Mouse (Mus musculus) forebrain, embryonic 11.5 days (tissue): Measurements from ENCODE around the gene Gm45062. TPM values are rescaled to one million over a fixed set of nuclear protein-coding genes. Genes with fewer than 3 reads are reported as not detected.

Experiments used
- ATAC-seq: fragments of 200-750 bp; cut with Nextera tagmentation; replicated peaks from 2 replicates; pipeline ENCODE4 v1.8.0; 2017; ENCODE audit warnings: moderate TSS enrichment; ENCODE audit not compliant: low FRiP score
- DNase-seq: peaks from one replicate; pipeline ENCODE4 v3.0.0-alpha.2; 2017; ENCODE audit warnings: low spot score
- H3K27ac ChIP-seq: fragments of 300-500 bp; sonication (generic); 2 replicates; pipeline ENCODE4 v1.5.1; 2014; ENCODE audit warnings: low read depth, low read length
- H3K27me3 ChIP-seq: fragments of 300-500 bp; sonication (generic); 2 replicates; pipeline ENCODE4 v1.6.1; 2014; ENCODE audit warnings: mild to moderate bottlenecking, low read length, mixed read lengths; ENCODE audit not compliant: control insufficient read depth, insufficient read depth
- H3K36me3 ChIP-seq: fragments of 300-500 bp; sonication (generic); 2 replicates; pipeline ENCODE4 v1.6.1; 2014; ENCODE audit warnings: mild to moderate bottlenecking, low read length, moderate library complexity, mixed read lengths; ENCODE audit not compliant: control insufficient read depth, insufficient read depth
- H3K4me1 ChIP-seq: fragments of 300-500 bp; sonication (generic); replicated peaks from 2 replicates; pipeline ENCODE4 v1.6.1; 2014; ENCODE audit warnings: low read length, mixed read lengths; ENCODE audit not compliant: control insufficient read depth, insufficient read depth
- H3K4me2 ChIP-seq: fragments of 300-500 bp; sonication (generic); 2 replicates; pipeline ENCODE4 v1.6.1; 2014; ENCODE audit warnings: low read depth, mild to moderate bottlenecking, low read length, moderate library complexity, mixed read lengths; ENCODE audit not compliant: severe bottlenecking
- H3K4me3 ChIP-seq: fragments of 300-500 bp; sonication (generic); 2 replicates; pipeline ENCODE4 v1.5.1; 2014; ENCODE audit warnings: low read depth, low read length
- H3K9ac ChIP-seq: fragments of 300-500 bp; sonication (generic); 2 replicates; pipeline ENCODE4 v1.6.1; 2014; ENCODE audit warnings: low read length
- H3K9me3 ChIP-seq: fragments of 300-500 bp; sonication (generic); 2 replicates; pipeline ENCODE4 v1.6.1; 2016; ENCODE audit warnings: low read length, mixed read lengths; ENCODE audit not compliant: control insufficient read depth
- WGBS: fragments of 180-500 bp; shearing (Covaris S2); extraction: QIAGEN DNeasy Blood & Tissue Kit; methylation state at CpG from one replicate; pipeline ENCODE4 v1.1.7; 2014; 5-methylcytosine and 5-hydroxymethylcytosine counted together
- polyA plus RNA-seq: library from polyadenylated mRNA; unstranded; fragments of >200 nt; fragmentation: Nextera tagmentation; extraction: Ambion mirVana; gene quantifications from 2 replicates; pipeline ENCODE4 v1.2.1, GENCODE M21; 2014

Gene Gm45062
- polyA plus RNA-seq, 1 experiment from 2014 or later, result 19.1 TPM

DNA sequence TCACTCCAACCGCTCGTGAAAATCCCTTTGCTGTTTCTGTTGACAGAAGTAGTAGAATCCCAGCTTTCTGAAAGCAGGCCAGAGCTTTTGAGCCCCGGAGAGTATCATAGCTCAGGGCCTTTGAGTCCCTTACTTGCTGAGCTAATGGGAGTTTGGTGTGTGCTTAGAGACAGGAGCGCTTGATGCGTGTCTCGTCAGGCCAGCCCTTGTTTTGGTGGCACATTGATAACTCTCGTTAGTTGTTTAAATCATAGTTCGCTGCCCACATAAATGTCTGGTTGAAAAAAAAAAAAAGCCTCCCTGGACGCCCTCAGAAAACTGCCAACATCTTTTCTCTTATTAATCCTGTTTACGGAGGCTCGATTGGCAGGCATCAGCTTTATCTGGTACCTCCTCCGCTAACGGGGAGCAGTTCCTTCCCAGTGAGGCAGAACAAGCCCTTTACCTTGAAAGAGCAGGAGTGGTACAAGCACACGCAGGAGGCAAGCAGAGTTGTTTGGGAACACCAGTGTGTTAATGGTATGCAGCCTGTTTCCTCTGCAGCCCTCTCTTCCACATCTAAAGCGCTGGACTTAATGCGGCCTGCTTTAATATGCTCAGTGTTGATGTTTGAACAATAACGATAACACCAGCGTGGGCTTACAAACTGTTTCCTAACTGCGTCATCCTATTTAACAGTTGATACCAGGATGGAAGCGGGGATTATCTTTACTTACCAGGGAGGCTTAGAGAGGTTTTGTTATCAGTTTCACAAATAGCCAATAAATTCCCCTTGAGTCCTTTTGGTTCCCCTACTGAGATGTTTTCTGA, 228.0 kb downstream of the Gm45062 start:
- H3K9me3 ChIP-seq, result no peaks in the 10 kb centered on the region
- 0 out of 2 replicates have a peak, but pooled peaks cover 2% of the 10 kb centered on the region for H3K4me1 ChIP-seq
- no peaks in the 10 kb centered on the region for H3K27me3 ChIP-seq
- no peak overlapping the region for H3K4me3 ChIP-seq
- no peak overlapping the region for H3K4me2 ChIP-seq
- no peak overlapping the region for H3K27ac ChIP-seq
- no peak overlapping the region; the same call in 1 of the 2 replicates for H3K9ac ChIP-seq
- DNase-seq (no peak), ATAC-seq (no peak)
- H3K36me3 ChIP-seq, result no peaks in the 10 kb centered on the region
- 41% methylated on average over 20 of the region's 20 CpGs for whole genome bisulfite sequencing

DNA sequence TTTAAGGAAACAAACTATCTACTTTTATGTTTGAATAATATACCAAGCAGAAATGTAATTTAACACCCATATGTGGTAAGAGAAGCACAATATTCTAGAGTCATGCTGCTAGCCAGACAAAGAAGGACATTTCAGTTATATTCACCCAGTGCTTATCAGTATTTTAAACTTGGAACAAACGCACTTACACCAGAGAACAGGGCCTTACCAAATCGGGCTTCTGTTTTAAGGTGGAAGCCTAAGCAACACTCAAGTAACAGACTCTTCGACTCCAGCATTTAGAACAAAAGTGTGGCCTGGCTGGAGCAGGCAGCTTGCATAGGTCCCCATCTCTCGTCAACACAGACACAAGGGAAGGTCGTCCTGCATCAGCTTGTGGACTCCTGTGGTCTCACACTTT, 229.0 kb downstream of the Gm45062 start:
- Histone ChIP-seq H3K9ac (no peak overlapping the region), H3K27me3 (no peaks in the 10 kb centered on the region), H3K9me3 (no peaks in the 10 kb centered on the region), H3K36me3 (no peaks in the 10 kb centered on the region), H3K4me3 (no peak overlapping the region), H3K4me2 (no peak overlapping the region), H3K4me1 (0 out of 2 replicates have a peak, but pooled peaks cover 2% of the 10 kb centered on the region), H3K27ac (no peak overlapping the region)
- DNase-seq (no peak), ATAC-seq (no peak)
- WGBS, result 62% methylated on average over 5 of the region's 5 CpGs

DNA sequence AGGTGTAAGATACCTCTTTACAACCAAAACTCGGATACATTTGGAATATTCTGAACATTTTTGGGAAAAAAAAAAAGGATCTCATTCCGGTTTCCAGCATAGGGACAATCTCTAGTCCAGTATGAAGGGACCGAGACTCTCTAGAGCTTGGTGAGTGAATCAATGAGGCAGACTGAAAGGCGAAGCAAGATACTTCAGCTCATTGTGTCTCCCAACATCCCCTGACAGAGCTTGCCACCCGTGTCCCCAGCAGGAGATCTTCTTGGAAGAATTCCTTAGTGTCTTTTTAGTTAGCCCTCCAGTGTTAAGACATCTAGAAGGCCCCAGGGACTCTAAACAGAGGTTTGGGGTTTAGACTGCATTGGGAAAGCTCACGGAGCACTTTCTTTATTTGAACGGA, 230.0 kb downstream of the Gm45062 start:
- no peak for DNase-seq
- ATAC-seq, result no peak
- Histone ChIP-seq H3K9ac (no peak overlapping the region), H3K9me3 (no peaks in the 10 kb centered on the region), H3K27ac (no peak overlapping the region), H3K27me3 (no peaks in the 10 kb centered on the region), H3K4me2 (no peak overlapping the region), H3K36me3 (no peaks in the 10 kb centered on the region), H3K4me1 (0 out of 2 replicates have a peak, but pooled peaks cover 2% of the 10 kb centered on the region), H3K4me3 (no peak overlapping the region)
- WGBS, result 65% methylated on average over 7 of the region's 7 CpGs

DNA sequence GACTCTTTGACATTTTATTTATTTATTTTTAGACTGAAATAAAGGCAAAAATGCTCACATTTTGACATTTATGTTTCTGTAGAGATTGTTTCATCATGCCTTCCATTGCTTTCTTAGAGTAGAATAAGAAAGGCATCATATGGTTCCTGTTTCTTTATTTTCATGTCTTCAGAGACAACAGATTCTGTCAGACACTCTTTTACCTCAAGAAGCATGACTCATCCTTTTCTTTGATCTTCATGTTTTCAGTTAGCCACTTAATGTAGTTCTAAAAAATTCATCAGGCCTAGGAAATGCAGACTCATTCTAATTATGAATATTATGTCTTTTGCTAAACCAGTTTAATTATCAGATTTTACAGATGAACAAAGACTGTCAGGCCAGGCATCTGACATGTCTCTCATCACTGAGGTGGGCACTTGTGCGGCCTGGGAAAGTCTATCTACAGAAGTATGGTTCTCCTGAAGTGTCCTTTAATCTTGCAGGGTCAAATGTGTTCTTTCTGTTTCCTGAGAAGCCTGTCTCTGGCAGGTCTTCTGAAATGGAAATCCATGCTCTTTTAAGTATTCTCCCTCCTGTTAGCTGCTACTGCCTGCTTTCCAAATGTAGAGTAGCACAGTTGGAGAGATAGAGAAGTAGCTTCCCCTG, 230.8 kb downstream of the Gm45062 start:
- no peak for DNase-seq

DNA sequence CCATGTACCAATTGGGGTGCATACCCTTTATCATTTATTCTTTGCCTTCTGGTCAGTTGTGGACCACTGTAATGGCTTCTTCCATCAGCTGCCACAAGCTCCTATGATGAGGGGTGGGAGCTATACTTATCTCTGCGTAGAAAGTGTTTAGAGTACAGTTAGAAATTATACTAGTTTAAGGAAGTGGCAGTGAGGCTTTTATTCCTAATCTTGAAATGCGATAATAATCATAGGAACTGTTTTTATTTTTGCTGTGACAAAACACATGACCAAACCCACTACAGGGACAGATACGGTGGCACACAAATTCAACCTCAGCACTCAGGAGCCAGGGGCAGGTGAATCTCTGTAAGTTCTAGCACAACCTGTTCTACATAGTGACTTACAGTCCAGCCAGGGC, 233.0 kb downstream of the Gm45062 start:
- no peak overlapping the region for H3K4me3 ChIP-seq
- ATAC-seq (no peak), DNase-seq (no peak)
- H3K27ac ChIP-seq, result no peak overlapping the region
- H3K4me2 ChIP-seq, result no peak overlapping the region
- 94% methylated on average over 3 of the region's 3 CpGs for WGBS
- H3K27me3 ChIP-seq, result no peaks in the 10 kb centered on the region
- H3K36me3 ChIP-seq, result no peaks in the 10 kb centered on the region
- H3K4me1 ChIP-seq, result no peaks in the 10 kb centered on the region
- H3K9ac ChIP-seq, result no peak overlapping the region
- no peaks in the 10 kb centered on the region for H3K9me3 ChIP-seq

More for the DNA sequence above, 230.8 kb downstream of the Gm45062 start:
- H3K4me2 ChIP-seq, result no peak overlapping the region
- no peak overlapping the region for H3K4me3 ChIP-seq
- no peaks in the 10 kb centered on the region for H3K36me3 ChIP-seq
- H3K9me3 ChIP-seq, result no peaks in the 10 kb centered on the region
- no peaks in the 10 kb centered on the region for H3K27me3 ChIP-seq
- no peak overlapping the region for H3K9ac ChIP-seq
- 0 out of 2 replicates have a peak, but pooled peaks cover 2% of the 10 kb centered on the region for H3K4me1 ChIP-seq
- no peak overlapping the region for H3K27ac ChIP-seq
- no peak for ATAC-seq
- WGBS, result 94% methylated on average over 1 of the region's 1 CpGs

DNA sequence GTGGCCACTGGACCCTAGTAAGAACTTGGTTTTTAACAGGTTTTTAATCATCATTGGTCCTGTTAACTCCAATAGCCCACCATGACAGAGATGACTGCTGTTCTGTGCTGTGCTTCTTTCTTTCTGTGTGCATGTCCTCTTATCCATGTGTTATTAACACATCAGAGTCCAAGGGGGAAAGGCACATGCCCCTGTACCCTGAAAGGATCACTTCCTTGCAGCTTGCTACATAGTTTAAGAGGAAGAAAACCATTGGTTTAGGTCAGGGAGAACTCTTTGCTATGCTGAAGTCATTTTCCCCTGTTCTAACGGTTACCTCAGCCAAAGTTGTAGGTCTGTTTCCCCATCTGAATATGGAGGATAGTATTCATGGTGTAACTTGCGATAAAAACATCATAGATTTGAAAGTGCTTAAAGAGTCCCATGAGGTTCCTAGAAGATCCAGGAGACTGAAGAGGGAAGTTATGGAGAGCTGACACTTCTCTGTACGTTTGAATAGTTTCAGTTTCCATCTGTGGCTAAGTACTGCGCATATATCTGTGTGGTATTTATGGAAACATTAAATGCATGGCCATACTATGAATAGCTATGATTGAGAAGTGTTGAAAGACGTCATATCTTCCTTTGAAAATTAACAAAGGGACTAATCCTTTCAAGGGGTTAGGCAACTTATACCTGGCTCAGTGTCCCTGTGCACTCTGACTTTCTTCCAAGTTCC, 236.0 kb downstream of the Gm45062 start:
- H3K4me1 ChIP-seq, result no peaks in the 10 kb centered on the region
- H3K4me2 ChIP-seq, result no peak overlapping the region
- WGBS, result 84% methylated on average over 5 of the region's 5 CpGs
- ATAC-seq (no peak), DNase-seq (no peak)
- H3K27ac ChIP-seq, result no peak overlapping the region
- H3K27me3 ChIP-seq, result no peaks in the 10 kb centered on the region
- H3K4me3 ChIP-seq, result no peak overlapping the region
- no peaks in the 10 kb centered on the region for H3K36me3 ChIP-seq
- H3K9me3 ChIP-seq, result no peaks in the 10 kb centered on the region
- no peak overlapping the region for H3K9ac ChIP-seq

DNA sequence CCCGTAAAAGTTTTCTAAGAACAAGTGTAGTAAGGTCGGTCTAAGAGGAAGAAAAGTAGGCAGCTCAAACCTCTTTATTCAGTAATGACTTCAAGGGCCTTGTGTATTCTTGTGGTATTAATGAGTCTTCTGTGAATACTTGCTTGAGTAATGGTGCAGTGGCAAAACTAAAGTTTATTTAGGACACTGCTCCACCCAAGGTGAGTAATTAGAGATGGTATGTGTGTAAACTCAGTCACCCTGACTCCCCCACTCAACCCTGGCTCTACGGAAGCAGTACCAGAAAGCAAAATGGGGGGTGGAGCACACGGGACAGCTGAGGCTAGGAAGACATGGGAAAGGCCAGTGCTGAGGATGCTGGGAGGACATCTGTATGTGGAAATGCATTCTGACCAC, 236.6 kb downstream of the Gm45062 start:
- no peak for ATAC-seq
- Histone ChIP-seq H3K36me3 (no peaks in the 10 kb centered on the region), H3K27ac (no peak overlapping the region), H3K4me3 (no peak overlapping the region), H3K9ac (no peak overlapping the region), H3K4me2 (no peak overlapping the region), H3K9me3 (no peaks in the 10 kb centered on the region), H3K4me1 (no peaks in the 10 kb centered on the region), H3K27me3 (no peaks in the 10 kb centered on the region)
- DNase-seq, result no peak
- 84% methylated on average over 4 of the region's 4 CpGs for WGBS

DNA sequence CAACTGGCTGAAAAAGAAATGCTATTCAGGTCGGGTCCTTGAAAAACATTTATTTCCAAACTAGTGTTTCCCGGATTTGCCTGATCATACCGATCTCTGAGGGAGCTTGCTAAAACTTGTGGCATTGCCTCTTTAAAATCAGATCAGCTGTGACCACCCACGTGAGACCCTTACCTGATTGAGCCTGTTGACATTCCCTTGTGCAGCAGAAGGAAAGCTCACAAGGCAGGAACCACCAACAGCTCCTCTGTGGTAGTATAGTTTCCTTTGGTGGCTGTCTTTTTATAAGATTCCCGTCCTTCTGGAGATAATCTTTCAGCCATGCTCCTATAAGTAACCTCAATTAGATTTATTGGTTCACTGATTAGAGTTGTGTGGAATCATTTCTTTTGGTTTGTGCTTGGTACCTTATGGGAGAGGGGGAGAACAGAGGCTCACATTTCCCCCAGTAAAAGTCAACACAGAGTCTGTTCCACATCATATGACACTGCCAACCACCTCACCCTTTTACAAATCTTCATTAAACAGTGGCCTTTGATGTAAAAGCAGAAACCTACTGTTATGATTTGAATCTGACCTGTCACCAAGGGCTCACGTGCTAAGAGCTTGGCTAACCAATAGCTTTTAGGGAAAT, 238.1 kb downstream of the Gm45062 start:
- H3K36me3 ChIP-seq, result no peaks in the 10 kb centered on the region
- H3K4me1 ChIP-seq, result no peaks in the 10 kb centered on the region
- no peak for DNase-seq
- no peak overlapping the region for H3K4me3 ChIP-seq
- no peak overlapping the region for H3K4me2 ChIP-seq
- 79% methylated on average over 6 of the region's 6 CpGs for WGBS
- no peak overlapping the region for H3K9ac ChIP-seq
- H3K27ac ChIP-seq, result no peak overlapping the region
- no peaks in the 10 kb centered on the region for H3K27me3 ChIP-seq
- H3K9me3 ChIP-seq, result no peaks in the 10 kb centered on the region
- no peak for ATAC-seq
